Mouse (Mus musculus) liver, postnatal 0 days (tissue): ENCODE data around the gene Pip4k2a. TPM values are rescaled to one million over a fixed set of nuclear protein-coding genes. Genes with fewer than 3 reads are reported as not detected.
A peak's percentile ranks its signal among the peaks of the same experiment; 100 is the strongest.

Experiments used
- ATAC-seq: fragments of 200-750 bp; cut with Nextera tagmentation; 2 replicates; pipeline ENCODE4 v1.8.0; 2017; ENCODE audit warnings: mild to moderate bottlenecking, moderate library complexity
- DNase-seq: peaks from one replicate; pipeline ENCODE4 v3.0.0-alpha.2; 2016
- H3K27ac ChIP-seq: fragments of 300-500 bp; sonication (generic); 2 replicates; pipeline ENCODE4 v1.5.1; 2014; ENCODE audit warnings: antibody characterized with exemption, moderate library complexity, mild to moderate bottlenecking, low read depth
- H3K27me3 ChIP-seq: fragments of 300-500 bp; sonication (generic); 2 replicates; pipeline ENCODE4 v1.6.1; 2014; ENCODE audit warnings: low read length, control low read depth, mixed read lengths; ENCODE audit not compliant: insufficient read depth
- H3K36me3 ChIP-seq: fragments of 300-500 bp; sonication (generic); replicated peaks from 2 replicates; pipeline ENCODE4 v1.6.1; 2014; ENCODE audit warnings: mild to moderate bottlenecking, control low read depth, low read length, moderate library complexity, mixed read lengths; ENCODE audit not compliant: insufficient read depth
- H3K4me1 ChIP-seq: fragments of 300-500 bp; sonication (generic); 2 replicates; pipeline ENCODE4 v1.6.1; 2014; ENCODE audit warnings: antibody characterized with exemption, mild to moderate bottlenecking, control low read depth; ENCODE audit not compliant: insufficient read depth
- H3K4me2 ChIP-seq: fragments of 300-500 bp; sonication (generic); 2 replicates; pipeline ENCODE4 v1.6.1; 2014; ENCODE audit warnings: low read depth, mild to moderate bottlenecking, low read length, moderate library complexity, mixed read lengths
- H3K4me3 ChIP-seq: fragments of 300-500 bp; sonication (generic); 2 replicates; pipeline ENCODE4 v1.5.1; 2014; ENCODE audit warnings: low read depth, low read length
- H3K9ac ChIP-seq: fragments of 300-500 bp; sonication (generic); replicated peaks from 2 replicates; pipeline ENCODE4 v1.6.1; 2014; ENCODE audit warnings: mild to moderate bottlenecking, moderate library complexity
- H3K9me3 ChIP-seq: fragments of 300-500 bp; sonication (generic); 2 replicates; pipeline ENCODE4 v1.6.1; 2016; ENCODE audit warnings: mild to moderate bottlenecking, control low read depth, low read length, mixed read lengths
- CTCF ChIP-seq: sonication (generic); IDR thresholded peaks from 2 replicates; pipeline ENCODE4 v1.5.1; 2016; ENCODE audit warnings: antibody characterized with exemption, low read depth
- EP300 ChIP-seq: IDR thresholded peaks from 2 replicates; pipeline ENCODE4 v1.6.1; 2016; ENCODE audit warnings: antibody characterized with exemption, low read depth, mild to moderate bottlenecking
- WGBS: fragments of 180-500 bp; shearing (Covaris S2); extraction: QIAGEN DNeasy Blood & Tissue Kit; methylation state at CpG from one replicate; pipeline ENCODE4 v1.1.7; 2014; ENCODE audit not compliant: insufficient replicate concordance; 5-methylcytosine and 5-hydroxymethylcytosine counted together
- polyA plus RNA-seq: library from polyadenylated mRNA; unstranded; fragments of >200 nt; fragmentation: Nextera tagmentation; extraction: Ambion mirVana; gene quantifications from 2 replicates; pipeline ENCODE4 v1.2.1, GENCODE M21; 2015

Gene Pip4k2a
- polyA plus RNA-seq, 1 experiment from 2014 or later: 8.0 TPM

DNA sequence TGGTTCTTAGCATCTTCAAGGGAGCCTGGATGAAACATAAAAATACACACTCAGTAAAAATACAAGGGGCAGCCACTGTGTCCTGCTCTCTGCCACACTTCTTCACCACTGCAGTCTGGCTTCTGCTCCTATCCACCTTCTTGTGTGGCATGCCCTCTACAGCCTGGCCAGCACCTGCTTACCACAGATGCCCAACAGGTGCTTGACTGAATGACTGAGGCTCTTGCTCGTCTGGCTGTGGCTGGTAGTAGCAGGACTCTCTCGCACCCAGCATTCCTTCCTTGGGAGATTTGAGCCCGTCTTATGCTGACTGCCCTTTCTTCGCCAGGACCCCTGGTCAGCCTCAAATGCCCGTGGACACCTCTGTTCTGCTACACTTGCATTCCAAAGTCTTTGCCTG lies 133.2 kb downstream of the Pip4k2a start:
- Histone ChIP-seq H3K27ac (no peak overlapping the region), H3K4me3 (no peak overlapping the region), H3K4me1 (peaks cover 2% of the 10 kb centered on the region; the same call in 1 of the 2 replicates), H3K9me3 (no peaks in the 10 kb centered on the region), H3K36me3 (0 out of 2 replicates have a peak, but pooled peaks cover 6% of the 10 kb centered on the region), H3K27me3 (no peaks in the 10 kb centered on the region), H3K9ac (no peak overlapping the region), H3K4me2 (no peak overlapping the region)
- ATAC-seq (no peak), DNase-seq (no peak)
- 89% methylated on average over 5 of the region's 5 CpGs for WGBS
- TF ChIP-seq CTCF: no peak
- no peak for TF ChIP-seq EP300

DNA sequence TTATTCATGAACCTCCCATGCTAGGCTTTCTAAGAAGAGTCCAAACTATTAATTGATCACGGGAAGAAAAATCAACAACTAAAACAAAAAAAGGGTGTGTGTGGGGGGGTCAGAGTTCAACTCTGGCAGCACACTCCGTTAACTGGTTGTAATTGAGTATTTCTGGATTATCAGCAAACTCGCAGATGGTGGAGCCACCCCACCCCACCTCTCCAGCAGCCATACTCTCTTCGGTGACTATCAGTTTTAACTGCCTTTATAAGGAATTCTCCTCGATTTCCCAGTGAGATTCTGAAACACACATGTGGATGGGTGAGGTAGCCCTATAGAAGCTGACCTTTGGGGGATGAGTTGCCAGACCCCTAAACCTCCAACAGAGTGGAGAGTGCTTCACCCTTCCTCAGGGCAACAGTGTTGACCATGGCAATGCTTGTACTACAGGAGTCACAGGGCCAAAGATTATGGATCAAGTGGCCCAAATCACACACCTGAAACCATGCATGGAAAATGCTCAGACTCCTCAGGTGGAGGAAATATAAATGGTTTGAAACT lies 136.2 kb downstream of the Pip4k2a start:
- no peak overlapping the region; the same call in 1 of the 2 replicates for H3K4me2 ChIP-seq

DNA sequence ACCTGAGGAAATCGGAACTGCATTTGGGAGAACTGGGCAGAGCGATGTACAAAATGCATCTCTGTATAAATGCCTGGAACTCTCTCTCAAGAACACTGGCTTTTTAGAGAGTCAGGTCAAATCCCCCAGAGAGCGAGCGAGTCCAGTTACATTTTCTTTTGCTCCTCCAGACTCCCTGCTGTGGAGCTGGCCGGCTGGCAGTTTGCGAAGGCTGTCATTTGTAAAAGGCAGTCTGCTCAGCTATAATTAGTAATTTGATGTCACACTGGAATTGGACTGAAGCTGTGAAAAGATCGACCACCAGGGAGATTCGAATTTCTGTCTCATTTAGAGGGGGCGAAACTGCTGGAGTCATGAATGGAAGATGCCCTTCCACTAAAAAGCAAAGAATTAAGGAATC lies 137.2 kb downstream of the Pip4k2a start:
- TF ChIP-seq EP300: no peak
- TF ChIP-seq CTCF: no peak
- H3K27me3 ChIP-seq: no peaks in the 10 kb centered on the region
- DNase-seq: no peak

More for the DNA sequence above, 136.2 kb downstream of the Pip4k2a start:
- H3K4me1 ChIP-seq: peaks cover 2% of the 10 kb centered on the region; the same call in 1 of the 2 replicates
- no peaks in the 10 kb centered on the region for H3K9me3 ChIP-seq
- no peaks in the 10 kb centered on the region for H3K27me3 ChIP-seq
- no peak overlapping the region for H3K27ac ChIP-seq
- ATAC-seq: peak; percentile 79
- WGBS: 55% methylated on average over 5 of the region's 5 CpGs
- H3K36me3 ChIP-seq: 0 out of 2 replicates have a peak, but pooled peaks cover 6% of the 10 kb centered on the region
- DNase-seq: peak; percentile 22
- TF ChIP-seq CTCF: no peak
- TF ChIP-seq EP300: peak; percentile 54; the same call in 1 of the 2 replicates
- H3K4me3 ChIP-seq: no peak overlapping the region
- H3K9ac ChIP-seq: no peak overlapping the region

DNA sequence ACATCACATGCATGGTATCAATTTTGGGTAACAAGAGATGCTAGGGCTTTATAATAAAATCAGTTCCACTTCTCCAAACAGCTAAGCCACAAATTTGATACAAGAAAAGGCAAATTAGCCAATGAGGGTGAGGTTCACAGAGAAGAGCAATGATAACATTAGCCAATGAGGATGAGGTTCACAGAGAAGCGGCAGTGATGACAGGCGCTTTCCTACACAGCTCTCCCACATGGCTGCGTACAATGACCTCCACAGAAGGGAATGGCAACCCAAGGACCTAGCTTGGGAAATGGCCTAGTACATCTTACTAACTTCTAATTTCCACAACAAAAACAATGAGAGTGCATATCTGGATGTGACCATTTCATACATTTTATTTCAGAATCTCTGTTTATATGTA lies 140.0 kb downstream of the Pip4k2a start:
- Histone ChIP-seq H3K27ac (no peak overlapping the region), H3K36me3 (0 out of 2 replicates have a peak, but pooled peaks cover 3% of the 10 kb centered on the region), H3K9ac (no peak overlapping the region), H3K4me2 (no peak overlapping the region), H3K27me3 (no peaks in the 10 kb centered on the region), H3K9me3 (no peaks in the 10 kb centered on the region), H3K4me3 (no peak overlapping the region), H3K4me1 (peaks cover 2% of the 10 kb centered on the region; the same call in 1 of the 2 replicates)
- 93% methylated on average over 3 of the region's 3 CpGs for WGBS
- TF ChIP-seq CTCF (no peak), EP300 (no peak)
- DNase-seq (no peak), ATAC-seq (no peak)

More for the DNA sequence above, 137.2 kb downstream of the Pip4k2a start:
- Histone ChIP-seq H3K4me2 (no peak overlapping the region), H3K4me3 (no peak overlapping the region), H3K27ac (no peak overlapping the region), H3K9me3 (no peaks in the 10 kb centered on the region), H3K9ac (no peak overlapping the region), H3K36me3 (0 out of 2 replicates have a peak, but pooled peaks cover 6% of the 10 kb centered on the region), H3K4me1 (peaks cover 2% of the 10 kb centered on the region; the same call in 1 of the 2 replicates)
- WGBS: 81% methylated on average over 9 of the region's 9 CpGs
- ATAC-seq: no peak

DNA sequence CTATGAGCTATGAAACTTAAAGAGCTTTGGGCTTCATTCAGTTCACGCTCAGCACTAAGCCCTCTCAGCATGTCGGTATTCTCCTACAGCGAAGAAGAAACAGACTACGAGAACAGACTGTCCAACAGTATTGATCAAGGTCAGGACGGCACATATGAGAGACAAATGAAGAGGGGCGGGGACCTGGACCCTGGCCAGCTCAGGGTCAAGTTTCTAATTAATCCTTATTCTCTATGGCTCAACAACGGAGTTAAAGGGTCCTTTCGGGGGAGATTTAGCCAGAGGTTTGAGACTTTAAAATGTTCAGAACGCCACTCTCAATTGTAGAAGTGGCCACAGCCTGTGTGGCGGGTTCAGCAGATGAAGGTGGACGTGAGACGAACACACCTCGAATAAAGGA lies 141.5 kb downstream of the Pip4k2a start:
- TF ChIP-seq CTCF: no peak
- no peak for TF ChIP-seq EP300
- no peak for DNase-seq

DNA sequence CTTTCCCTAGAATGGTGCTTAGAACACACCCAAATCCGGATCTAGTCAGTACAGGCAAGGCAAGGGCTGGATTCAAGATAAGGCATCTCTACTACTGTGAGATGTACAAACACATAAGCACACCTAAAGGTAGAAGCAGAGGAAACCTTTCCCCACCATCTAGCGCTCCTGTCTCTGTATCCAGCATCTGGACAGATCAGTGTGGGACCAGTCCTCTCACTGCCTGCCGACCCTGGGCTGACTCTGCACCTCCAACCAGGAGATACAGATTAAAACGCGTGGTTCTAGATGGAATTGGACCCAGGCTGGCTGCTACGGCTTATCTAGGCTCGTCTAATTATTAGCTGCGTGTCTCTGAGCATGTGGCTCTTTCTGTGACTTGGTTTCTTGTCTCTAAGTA lies 142.7 kb downstream of the Pip4k2a start:
- TF ChIP-seq EP300 (no peak), CTCF (no peak)
- Histone ChIP-seq H3K27me3 (no peaks in the 10 kb centered on the region), H3K4me3 (no peak overlapping the region), H3K9ac (no peak overlapping the region), H3K4me1 (no peaks in the 10 kb centered on the region), H3K4me2 (no peak overlapping the region), H3K36me3 (no peaks in the 10 kb centered on the region), H3K9me3 (no peaks in the 10 kb centered on the region), H3K27ac (no peak overlapping the region)
- DNase-seq (no peak), ATAC-seq (no peak)
- WGBS: 69% methylated on average over 8 of the region's 8 CpGs

More for the DNA sequence above, 141.5 kb downstream of the Pip4k2a start:
- no peak overlapping the region for H3K4me3 ChIP-seq
- 85% methylated on average over 13 of the region's 13 CpGs for WGBS
- no peak overlapping the region for H3K9ac ChIP-seq
- no peak for ATAC-seq
- no peak overlapping the region for H3K27ac ChIP-seq
- H3K4me1 ChIP-seq: no peaks in the 10 kb centered on the region; the same call in 1 of the 2 replicates
- no peaks in the 10 kb centered on the region for H3K27me3 ChIP-seq
- H3K4me2 ChIP-seq: no peak overlapping the region
- H3K36me3 ChIP-seq: no peaks in the 10 kb centered on the region
- no peaks in the 10 kb centered on the region for H3K9me3 ChIP-seq
